Mouse (Mus musculus): ENCODE measurements at regions not wholly inside any gene's neighbourhood (a gene's known extent, or its start where the extent isn't known, plus 50 kb on each side); places are given as distances from the start of the nearest gene placed in this dataset.

DNA sequence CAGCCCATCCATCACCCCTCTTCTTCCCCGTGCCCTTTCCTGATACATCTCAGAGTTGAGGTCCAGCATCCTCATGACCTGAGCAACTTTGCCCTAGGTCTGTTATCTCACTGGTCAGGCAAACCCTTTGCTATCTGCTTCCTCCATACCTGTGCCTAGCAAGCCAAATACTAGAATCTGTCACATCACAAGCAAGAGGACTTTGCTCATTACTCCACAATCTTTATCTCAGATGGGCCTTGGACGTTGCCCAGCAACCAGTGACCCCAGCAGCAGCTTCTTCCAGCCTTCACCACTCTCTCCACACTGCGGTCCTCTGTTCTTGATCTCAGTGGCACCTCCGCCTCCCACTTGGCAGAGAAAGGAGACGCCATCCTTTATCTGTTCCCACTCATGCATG, 54.4 kb upstream of the Slc2a1 start:
- Histone ChIP-seq H3K27ac (ENCODE audit: low read depth, low read length) (no peak overlapping the region), H3K27me3 (ENCODE audit: control insufficient read depth, insufficient read depth, low read length) (no peaks in the 10 kb centered on the region), H3K9ac (ENCODE audit: low read length) (no peak overlapping the region), H3K4me3 (ENCODE audit: low read depth, low read length) (no peak overlapping the region), H3K4me2 (no peak overlapping the region), H3K36me3 (ENCODE audit: control insufficient read depth, insufficient read depth, low read length) (no peaks in the 10 kb centered on the region), H3K4me1 (ENCODE audit: control insufficient read depth, insufficient read depth, low read length) (no peaks in the 10 kb centered on the region), H3K9me3 (ENCODE audit: control insufficient read depth, low read length) (no peaks in the 10 kb centered on the region)
- DNase-seq (ENCODE audit: low spot score, missing footprints) (no peak), ATAC-seq (ENCODE audit: low FRiP score) (no peak)
- WGBS: 77% methylated on average over 5 of the region's 5 CpGs

DNA sequence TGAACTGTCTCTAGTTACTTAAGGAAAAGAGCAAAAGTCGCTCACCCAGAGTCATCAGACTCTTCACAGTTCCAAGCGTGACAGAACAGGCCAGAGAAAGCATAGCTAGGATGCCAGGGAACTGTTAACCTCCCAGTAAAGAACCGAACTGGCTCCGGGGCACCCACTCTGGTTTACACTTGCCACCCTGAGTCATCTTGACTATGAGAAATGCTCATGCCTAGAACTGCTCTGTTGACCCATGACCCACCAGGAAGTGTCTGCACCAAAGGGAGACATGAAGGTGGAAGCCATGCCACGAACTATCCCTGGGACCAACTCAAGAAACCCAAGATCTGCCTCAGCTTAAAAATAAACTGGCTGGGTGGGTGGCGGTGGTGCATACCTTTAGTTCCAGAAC, 51.3 kb upstream of the Slc2a1 start:
- Histone ChIP-seq H3K9ac (ENCODE audit: low read length) (no peak overlapping the region), H3K27me3 (ENCODE audit: control insufficient read depth, insufficient read depth, low read length) (no peaks in the 10 kb centered on the region), H3K36me3 (ENCODE audit: control insufficient read depth, insufficient read depth, low read length) (no peaks in the 10 kb centered on the region), H3K4me3 (ENCODE audit: low read depth, low read length) (no peak overlapping the region), H3K27ac (ENCODE audit: low read depth, low read length) (no peak overlapping the region), H3K9me3 (ENCODE audit: control insufficient read depth, low read length) (no peaks in the 10 kb centered on the region), H3K4me1 (ENCODE audit: control insufficient read depth, insufficient read depth, low read length) (no peaks in the 10 kb centered on the region), H3K4me2 (no peak overlapping the region)
- 88% methylated on average over 6 of the region's 6 CpGs for WGBS
- DNase-seq (ENCODE audit: low spot score, missing footprints) (no peak), ATAC-seq (ENCODE audit: low FRiP score) (no peak)

DNA sequence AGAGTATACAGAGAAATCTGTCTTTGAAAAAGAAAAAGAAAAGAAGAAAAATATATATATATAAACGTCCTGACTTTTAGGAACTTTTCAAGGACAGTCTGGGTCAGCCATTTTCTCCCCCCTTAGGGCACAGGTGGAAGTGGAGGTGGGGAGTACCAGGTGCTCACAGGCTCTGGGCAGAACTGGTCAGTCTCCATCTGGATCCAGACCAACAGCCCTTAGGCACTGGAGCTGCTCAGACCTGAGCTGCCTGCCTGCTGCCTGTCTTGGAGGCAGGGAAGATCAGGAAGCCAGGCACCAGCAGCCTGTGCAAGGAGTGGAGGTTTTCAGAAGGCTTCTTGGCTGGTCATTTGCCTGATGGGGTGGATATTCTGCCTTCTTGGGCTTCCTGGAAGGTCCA, 50.7 kb upstream of the Slc2a1 start:
- H3K27me3 ChIP-seq (ENCODE audit: control insufficient read depth, insufficient read depth, low read length): no peaks in the 10 kb centered on the region

More for the DNA sequence above, 50.7 kb upstream of the Slc2a1 start:
- Histone ChIP-seq H3K36me3 (ENCODE audit: control insufficient read depth, insufficient read depth, low read length) (no peaks in the 10 kb centered on the region), H3K27ac (ENCODE audit: low read depth, low read length) (no peak overlapping the region), H3K9ac (ENCODE audit: low read length) (no peak overlapping the region), H3K4me1 (ENCODE audit: control insufficient read depth, insufficient read depth, low read length) (no peaks in the 10 kb centered on the region), H3K4me3 (ENCODE audit: low read depth, low read length) (no peak overlapping the region), H3K4me2 (no peak overlapping the region), H3K9me3 (ENCODE audit: control insufficient read depth, low read length) (no peaks in the 10 kb centered on the region)
- DNase-seq (ENCODE audit: low spot score, missing footprints) (no peak), ATAC-seq (ENCODE audit: low FRiP score) (no peak)
- WGBS: 85% methylated on average over 1 of the region's 1 CpGs
